Mouse (Mus musculus): ENCODE data around the gene Plcd3. TPM values are rescaled to one million over a fixed set of nuclear protein-coding genes. Genes with fewer than 3 reads are reported as not detected.

Plcd3 gene
- polyA plus RNA-seq, 1 experiment from 2014 or later, result 0.86 TPM

DNA sequence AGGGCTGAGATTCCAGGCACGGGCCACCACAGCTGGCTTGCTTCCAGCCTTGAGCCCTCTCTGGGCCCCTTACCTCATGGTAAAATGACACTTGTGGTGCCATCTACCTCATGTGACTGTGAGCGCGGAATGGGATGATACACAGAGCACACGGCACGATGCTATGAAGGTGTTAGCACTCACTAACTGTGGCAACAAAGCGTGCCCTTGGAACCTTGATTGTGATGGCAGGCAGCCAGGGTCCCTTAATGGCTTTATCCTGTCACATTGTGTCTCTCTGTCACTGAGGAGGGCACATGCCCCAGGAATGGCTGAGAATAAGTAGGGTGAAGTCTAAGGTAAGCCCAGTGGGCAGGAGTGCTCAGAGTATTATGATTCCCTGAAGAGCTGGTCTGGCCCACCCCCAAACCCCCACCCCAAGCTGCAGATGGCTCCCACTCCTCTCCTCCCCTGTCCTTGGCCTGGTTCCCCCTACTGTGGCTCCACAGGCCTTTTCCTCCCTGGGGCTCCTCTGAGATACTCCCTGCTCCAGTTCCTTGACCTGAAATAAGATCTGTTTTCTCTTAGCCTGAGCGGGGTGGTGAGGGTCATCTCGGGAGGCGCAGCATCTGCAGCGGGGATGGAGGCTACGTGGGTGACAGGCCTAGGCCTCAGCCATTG is 2.8 kb downstream of the Plcd3 start:
- Histone ChIP-seq H3K4me2 (ENCODE audit: low read depth, low read length, severe bottlenecking) (no peak overlapping the region), H3K9ac (ENCODE audit: low read length) (no peak overlapping the region), H3K4me1 (replicated peaks; ENCODE audit: control insufficient read depth, insufficient read depth, low read length) (peaks cover 16% of the 10 kb centered on the region), H3K27ac (ENCODE audit: low read depth, low read length) (no peak overlapping the region), H3K9me3 (ENCODE audit: control insufficient read depth, low read length) (no peaks in the 10 kb centered on the region), H3K36me3 (ENCODE audit: control insufficient read depth, insufficient read depth, low read length) (no peaks in the 10 kb centered on the region), H3K27me3 (ENCODE audit: control insufficient read depth, insufficient read depth, low read length) (peaks cover 31% of the 10 kb centered on the region), H3K4me3 (ENCODE audit: low read depth, low read length) (no peak overlapping the region)
- ATAC-seq (replicated peaks; ENCODE audit: low FRiP score) (no peak), DNase-seq (ENCODE audit: low spot score) (peak; percentile 43)
- WGBS, result 74% methylated on average over 11 of the region's 11 CpGs

GRCm38 (mm10) chr11:103096979-103097894 is 4.2 kb downstream of the Plcd3 start:
- H3K4me1 ChIP-seq (replicated peaks; ENCODE audit: control insufficient read depth, insufficient read depth, low read length), result peaks cover 10% of the 10 kb centered on the region
- peak overlapping the region; percentile 3; the same call in 1 of the 2 replicates for H3K4me2 ChIP-seq (ENCODE audit: low read depth, low read length, severe bottlenecking)
- DNase-seq (ENCODE audit: low spot score), result peak; percentile 69
- no peak overlapping the region for H3K4me3 ChIP-seq (ENCODE audit: low read depth, low read length)
- no peaks in the 10 kb centered on the region for H3K9me3 ChIP-seq (ENCODE audit: control insufficient read depth, low read length)
- no peak for ATAC-seq (replicated peaks; ENCODE audit: low FRiP score)
- H3K27me3 ChIP-seq (ENCODE audit: control insufficient read depth, insufficient read depth, low read length), result peaks cover 29% of the 10 kb centered on the region
- no peaks in the 10 kb centered on the region for H3K36me3 ChIP-seq (ENCODE audit: control insufficient read depth, insufficient read depth, low read length)
- H3K9ac ChIP-seq (ENCODE audit: low read length), result no peak overlapping the region
- no peak overlapping the region for H3K27ac ChIP-seq (ENCODE audit: low read depth, low read length)
- 19% methylated on average over 22 of the region's 22 CpGs for WGBS

GRCm38 (mm10) chr11:103095801-103096200 is 5.7 kb downstream of the Plcd3 start:
- Histone ChIP-seq H3K27me3 (ENCODE audit: control insufficient read depth, insufficient read depth, low read length) (peaks cover 17% of the 10 kb centered on the region), H3K4me1 (replicated peaks; ENCODE audit: control insufficient read depth, insufficient read depth, low read length) (0 out of 2 replicates have a peak, but pooled peaks cover 5% of the 10 kb centered on the region), H3K9me3 (ENCODE audit: control insufficient read depth, low read length) (no peaks in the 10 kb centered on the region), H3K4me3 (ENCODE audit: low read depth, low read length) (no peak overlapping the region), H3K36me3 (ENCODE audit: control insufficient read depth, insufficient read depth, low read length) (no peaks in the 10 kb centered on the region), H3K4me2 (ENCODE audit: low read depth, low read length, severe bottlenecking) (no peak overlapping the region), H3K27ac (ENCODE audit: low read depth, low read length) (no peak overlapping the region), H3K9ac (ENCODE audit: low read length) (no peak overlapping the region)
- DNase-seq (ENCODE audit: low spot score) (no peak), ATAC-seq (replicated peaks; ENCODE audit: low FRiP score) (no peak)
- WGBS, result 87% methylated on average over 6 of the region's 6 CpGs

- DNase-seq (ENCODE audit: low spot score), result no peak
- no peaks in the 10 kb centered on the region for H3K9me3 ChIP-seq (ENCODE audit: control insufficient read depth, low read length)
- no peak for ATAC-seq (replicated peaks; ENCODE audit: low FRiP score)
- 0 out of 2 replicates have a peak, but pooled peaks cover 5% of the 10 kb centered on the region for H3K4me1 ChIP-seq (replicated peaks; ENCODE audit: control insufficient read depth, insufficient read depth, low read length)
- WGBS, result 61% methylated on average over 9 of the region's 9 CpGs
- no peak overlapping the region for H3K4me3 ChIP-seq (ENCODE audit: low read depth, low read length)
- no peak overlapping the region for H3K9ac ChIP-seq (ENCODE audit: low read length)
- H3K27ac ChIP-seq (ENCODE audit: low read depth, low read length), result no peak overlapping the region
- H3K27me3 ChIP-seq (ENCODE audit: control insufficient read depth, insufficient read depth, low read length), result peaks cover 11% of the 10 kb centered on the region
- no peaks in the 10 kb centered on the region for H3K36me3 ChIP-seq (ENCODE audit: control insufficient read depth, insufficient read depth, low read length)
- H3K4me2 ChIP-seq (ENCODE audit: low read depth, low read length, severe bottlenecking), result no peak overlapping the region
Observed at GRCm38 (mm10) chr11:103095107-103095670, 6.3 kb downstream of the Plcd3 start.

- DNase-seq (ENCODE audit: low spot score), result no peak
- WGBS, result 73% methylated on average over 20 of the region's 20 CpGs
- Histone ChIP-seq H3K4me1 (replicated peaks; ENCODE audit: control insufficient read depth, insufficient read depth, low read length) (0 out of 2 replicates have a peak, but pooled peaks cover 5% of the 10 kb centered on the region), H3K27ac (ENCODE audit: low read depth, low read length) (no peak overlapping the region), H3K4me2 (ENCODE audit: low read depth, low read length, severe bottlenecking) (no peak overlapping the region), H3K9ac (ENCODE audit: low read length) (no peak overlapping the region), H3K36me3 (ENCODE audit: control insufficient read depth, insufficient read depth, low read length) (no peaks in the 10 kb centered on the region), H3K4me3 (ENCODE audit: low read depth, low read length) (no peak overlapping the region), H3K27me3 (ENCODE audit: control insufficient read depth, insufficient read depth, low read length) (peaks cover 3% of the 10 kb centered on the region; the same call in 1 of the 2 replicates), H3K9me3 (ENCODE audit: control insufficient read depth, low read length) (no peaks in the 10 kb centered on the region)
- ATAC-seq (replicated peaks; ENCODE audit: low FRiP score), result no peak
Observed at GRCm38 (mm10) chr11:103093862-103094833, 7.3 kb downstream of the Plcd3 start.

- Histone ChIP-seq H3K9me3 (ENCODE audit: control insufficient read depth, low read length) (no peaks in the 10 kb centered on the region), H3K9ac (ENCODE audit: low read length) (no peak overlapping the region), H3K27me3 (ENCODE audit: control insufficient read depth, insufficient read depth, low read length) (no peaks in the 10 kb centered on the region), H3K4me1 (replicated peaks; ENCODE audit: control insufficient read depth, insufficient read depth, low read length) (0 out of 2 replicates have a peak, but pooled peaks cover 3% of the 10 kb centered on the region), H3K4me3 (ENCODE audit: low read depth, low read length) (no peak overlapping the region), H3K27ac (ENCODE audit: low read depth, low read length) (no peak overlapping the region), H3K4me2 (ENCODE audit: low read depth, low read length, severe bottlenecking) (no peak overlapping the region), H3K36me3 (ENCODE audit: control insufficient read depth, insufficient read depth, low read length) (no peaks in the 10 kb centered on the region)
- no peak for ATAC-seq (replicated peaks; ENCODE audit: low FRiP score)
- 97% methylated on average over 7 of the region's 7 CpGs for WGBS
- no peak for DNase-seq (ENCODE audit: low spot score)
Observed at GRCm38 (mm10) chr11:103093306-103093705, 8.2 kb downstream of the Plcd3 start.

DNA sequence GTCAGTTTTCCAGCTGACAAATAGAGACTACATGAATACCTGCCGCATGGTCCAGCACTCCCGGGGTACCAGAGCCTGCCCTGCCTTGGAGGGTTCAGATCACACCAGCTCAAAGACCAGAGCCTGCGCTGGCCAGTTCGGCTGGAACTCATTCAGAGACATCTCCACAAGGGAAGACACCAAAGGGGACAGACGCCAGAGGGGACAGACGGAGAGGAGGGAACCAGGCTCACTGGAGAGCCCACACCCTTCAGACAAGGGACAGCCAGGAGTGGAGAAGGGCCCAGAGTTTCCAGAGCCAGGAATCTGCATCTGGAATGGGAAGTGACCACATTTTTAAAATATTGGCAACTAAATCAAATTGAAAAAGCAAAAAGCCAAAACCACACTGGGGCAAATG is 19.8 kb downstream of the Plcd3 start:
- Histone ChIP-seq H3K27me3 (ENCODE audit: control insufficient read depth, insufficient read depth, low read length) (peaks cover 19% of the 10 kb centered on the region), H3K9ac (ENCODE audit: low read length) (no peak overlapping the region), H3K4me1 (replicated peaks; ENCODE audit: control insufficient read depth, insufficient read depth, low read length) (peaks cover 7% of the 10 kb centered on the region; the same call in 1 of the 2 replicates), H3K9me3 (ENCODE audit: control insufficient read depth, low read length) (no peaks in the 10 kb centered on the region), H3K27ac (ENCODE audit: low read depth, low read length) (no peak overlapping the region), H3K4me3 (ENCODE audit: low read depth, low read length) (no peak overlapping the region), H3K36me3 (ENCODE audit: control insufficient read depth, insufficient read depth, low read length) (no peaks in the 10 kb centered on the region), H3K4me2 (ENCODE audit: low read depth, low read length, severe bottlenecking) (no peak overlapping the region)
- no peak for DNase-seq (ENCODE audit: low spot score)
- ATAC-seq (replicated peaks; ENCODE audit: low FRiP score), result no peak
- WGBS, result 53% methylated on average over 6 of the region's 6 CpGs

Measured in forebrain, embryonic 11.5 days (tissue).